Mouse (Mus musculus) thymus, adult 2 months (tissue): Measurements from ENCODE around the gene Smim22. TPM values are rescaled to one million over a fixed set of nuclear protein-coding genes. Genes with fewer than 3 reads are reported as not detected.

Experiments
- DNase-seq: peaks from one replicate; pipeline ENCODE4 v3.0.0; 2021
- H3K27ac ChIP-seq: fragments of 200-500 bp; 2 replicates; pipeline ENCODE4 v1.5.1; 2012; ENCODE audit warnings: low read length, control low read depth; ENCODE audit not compliant: control insufficient read depth, insufficient read depth
- H3K27me3 ChIP-seq: fragments of 200-500 bp; 2 replicates; pipeline ENCODE4 v1.6.1; 2012; ENCODE audit warnings: mild to moderate bottlenecking, low read length, moderate library complexity, mixed read lengths; ENCODE audit not compliant: control insufficient read depth, insufficient read depth
- H3K36me3 ChIP-seq: fragments of 200-500 bp; 2 replicates; pipeline ENCODE4 v1.6.1; 2012; ENCODE audit warnings: mild to moderate bottlenecking, low read length, moderate library complexity; ENCODE audit not compliant: control insufficient read depth, insufficient read depth
- H3K4me1 ChIP-seq: fragments of 200-500 bp; replicated peaks from 2 replicates; pipeline ENCODE4 v1.6.1; 2012; ENCODE audit warnings: low read length; ENCODE audit not compliant: control insufficient read depth, insufficient read depth
- H3K4me3 ChIP-seq: fragments of 200-500 bp; 2 replicates; pipeline ENCODE4 v1.5.1; 2012; ENCODE audit warnings: mild to moderate bottlenecking, low read length, control low read depth, moderate library complexity; ENCODE audit not compliant: control insufficient read depth, insufficient read depth
- CTCF ChIP-seq: fragments of 200-500 bp; IDR thresholded peaks from 2 replicates; pipeline ENCODE4 v1.5.1; 2012; ENCODE audit warnings: mild to moderate bottlenecking, control low read depth, low read length, moderate library complexity, borderline replicate concordance; ENCODE audit not compliant: control insufficient read depth, poor library complexity, insufficient read depth; ENCODE audit errors: extremely low read depth
- POLR2A ChIP-seq: fragments of 200-500 bp; IDR thresholded peaks from 2 replicates; pipeline ENCODE4 v1.6.1; 2012; ENCODE audit warnings: mild to moderate bottlenecking, low read length, control low read depth, moderate library complexity; ENCODE audit not compliant: control insufficient read depth, poor library complexity, insufficient read depth; ENCODE audit errors: extremely low read depth
- WGBS: fragments of 180-500 bp; shearing (Covaris S2); methylation state at CpG from one replicate; pipeline ENCODE4 v1.1.7; 2018; 5-methylcytosine and 5-hydroxymethylcytosine counted together
- polyA plus RNA-seq: library from polyadenylated mRNA; depleted of rRNA; stranded (reverse); fragments of >200 nt; gene quantifications from 2 replicates; pipeline ENCODE4 v1.2.3, GENCODE M21; 2012

The Smim22 gene
- polyA plus RNA-seq, 1 experiment: 4.6 TPM

DNA sequence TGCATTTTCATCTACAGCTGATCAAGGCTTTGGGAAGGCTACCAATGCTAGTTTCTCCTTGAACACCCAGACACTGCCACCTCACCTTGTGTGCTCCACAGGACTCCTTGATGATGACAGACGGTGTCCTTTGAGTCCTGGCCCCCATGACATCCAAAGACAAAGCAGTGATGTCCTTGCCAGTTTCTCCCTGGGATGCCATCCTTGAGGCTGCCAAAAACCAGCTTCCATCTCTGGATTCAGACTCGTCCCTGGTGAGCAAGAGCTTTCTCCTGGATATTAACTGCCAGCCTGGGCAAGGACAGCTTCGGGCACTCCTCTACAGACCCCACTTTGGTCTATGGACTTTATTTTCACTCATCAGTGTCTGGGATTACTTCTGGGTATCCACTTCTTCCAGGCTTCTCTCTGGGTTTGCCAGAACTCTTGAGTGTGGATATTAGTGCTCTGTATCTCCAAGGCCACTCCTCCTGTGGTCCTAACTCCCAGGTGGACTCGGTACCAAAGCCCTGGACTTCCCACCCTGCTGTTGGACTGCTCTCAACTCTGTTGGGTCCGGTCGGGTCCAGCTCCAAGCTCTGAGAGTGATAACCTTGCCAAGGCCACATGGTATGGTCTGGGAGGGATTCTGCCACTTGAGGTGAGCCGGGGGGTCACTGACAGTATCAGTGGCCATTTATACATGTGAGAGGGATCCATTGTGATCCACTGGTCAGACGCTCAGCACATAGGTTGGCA lies 41.5 kb upstream of the Smim22 start:
- Histone ChIP-seq H3K27me3 (no peaks in the 10 kb centered on the region), H3K27ac (no peak overlapping the region), H3K36me3 (no peaks in the 10 kb centered on the region), H3K4me1 (peaks cover 19% of the 10 kb centered on the region), H3K4me3 (no peak overlapping the region)
- DNase-seq: no peak
- WGBS: 96% methylated on average over 8 of the region's 8 CpGs
- TF ChIP-seq CTCF (no peak), POLR2A (no peak)

DNA sequence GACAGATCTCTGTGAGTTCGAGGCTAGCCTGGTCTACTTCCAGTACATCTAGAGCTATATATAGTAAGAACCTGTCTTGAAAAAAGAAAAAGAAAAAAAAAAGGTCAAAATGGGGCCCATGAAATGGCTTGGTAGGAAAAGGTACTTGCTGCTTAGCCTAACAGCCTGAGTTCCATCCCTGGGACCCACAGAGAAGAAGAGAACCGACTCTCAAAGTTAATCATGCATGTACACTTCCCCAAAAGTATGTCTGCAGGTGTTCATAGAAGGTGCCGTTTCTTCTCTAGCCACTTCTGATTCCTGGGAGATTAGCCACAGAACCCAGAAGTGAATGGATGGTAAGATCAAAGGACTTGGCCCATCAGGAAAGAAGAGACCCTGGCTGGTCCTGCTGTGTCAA lies 38.7 kb upstream of the Smim22 start:
- TF ChIP-seq CTCF: no peak
- no peak for TF ChIP-seq POLR2A
- no peak overlapping the region for H3K4me3 ChIP-seq
- H3K27me3 ChIP-seq: no peaks in the 10 kb centered on the region
- no peaks in the 10 kb centered on the region for H3K36me3 ChIP-seq
- no peak overlapping the region for H3K27ac ChIP-seq
- DNase-seq: no peak
- 36% methylated on average over 3 of the region's 3 CpGs for WGBS
- H3K4me1 ChIP-seq: peaks cover 15% of the 10 kb centered on the region

DNA sequence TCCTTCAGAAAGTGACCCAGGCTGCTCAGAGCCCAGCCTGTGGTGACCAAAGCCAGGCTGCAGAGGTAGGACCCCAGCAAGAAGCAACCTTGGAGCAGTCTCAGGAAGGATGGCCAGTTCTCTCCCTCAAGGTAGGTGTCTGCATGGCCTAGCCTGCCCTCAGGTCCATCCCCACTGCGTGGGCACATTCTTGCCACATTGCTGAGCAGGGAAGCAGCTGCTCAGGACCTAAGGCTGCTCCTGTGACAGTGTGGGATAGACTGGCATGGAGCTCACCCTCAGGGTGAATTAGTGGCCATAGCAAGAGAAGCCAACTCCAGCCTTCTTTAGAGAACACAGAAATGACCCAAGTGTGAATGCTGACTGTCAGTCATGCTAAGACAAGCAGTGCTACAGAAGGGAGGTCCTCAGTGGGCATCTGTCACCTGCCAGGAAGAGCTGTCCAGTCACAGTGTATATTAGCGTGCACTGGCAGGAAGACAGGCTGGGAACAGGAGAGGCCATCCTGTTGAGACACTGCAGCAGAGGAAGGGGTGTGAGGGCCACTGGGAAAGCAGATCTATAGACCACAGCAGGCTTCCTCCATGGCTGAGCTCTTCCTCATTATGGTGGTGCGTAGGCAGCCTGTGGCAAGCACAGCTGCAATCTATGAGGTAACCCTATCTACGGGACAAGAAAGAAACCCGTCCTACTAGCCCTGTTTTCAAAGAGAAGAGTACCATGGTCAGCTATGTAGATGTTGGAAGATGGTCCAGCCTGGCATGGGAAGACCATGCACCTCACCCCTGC lies 37.8 kb upstream of the Smim22 start:
- DNase-seq: no peak
- no peaks in the 10 kb centered on the region for H3K36me3 ChIP-seq
- H3K27me3 ChIP-seq: no peaks in the 10 kb centered on the region
- no peak overlapping the region for H3K4me3 ChIP-seq
- no peak overlapping the region for H3K27ac ChIP-seq
- TF ChIP-seq CTCF (no peak), POLR2A (no peak)
- peaks cover 15% of the 10 kb centered on the region for H3K4me1 ChIP-seq
- WGBS: 33% methylated on average over 5 of the region's 5 CpGs

DNA sequence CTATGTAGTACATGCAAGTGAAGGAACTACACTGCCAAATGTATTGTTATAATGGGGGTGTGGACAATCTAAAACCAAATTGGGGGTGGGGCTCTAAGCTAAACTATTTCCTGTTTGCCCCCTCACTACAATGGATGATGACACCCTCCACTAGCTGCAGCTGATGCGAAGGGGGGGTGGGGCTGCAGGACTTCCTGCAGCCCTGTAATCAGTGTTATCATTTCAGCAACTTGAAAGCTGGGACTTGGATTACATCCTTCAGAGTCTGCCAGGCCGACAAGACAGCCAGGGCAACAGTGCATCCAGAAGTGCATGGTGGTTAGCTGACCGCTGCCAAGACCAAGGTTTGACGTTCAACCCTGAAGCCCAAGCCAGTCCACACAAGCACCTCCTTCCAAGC lies 35.5 kb upstream of the Smim22 start:
- no peak overlapping the region for H3K4me3 ChIP-seq
- DNase-seq: no peak
- TF ChIP-seq CTCF (no peak), POLR2A (no peak)

DNA sequence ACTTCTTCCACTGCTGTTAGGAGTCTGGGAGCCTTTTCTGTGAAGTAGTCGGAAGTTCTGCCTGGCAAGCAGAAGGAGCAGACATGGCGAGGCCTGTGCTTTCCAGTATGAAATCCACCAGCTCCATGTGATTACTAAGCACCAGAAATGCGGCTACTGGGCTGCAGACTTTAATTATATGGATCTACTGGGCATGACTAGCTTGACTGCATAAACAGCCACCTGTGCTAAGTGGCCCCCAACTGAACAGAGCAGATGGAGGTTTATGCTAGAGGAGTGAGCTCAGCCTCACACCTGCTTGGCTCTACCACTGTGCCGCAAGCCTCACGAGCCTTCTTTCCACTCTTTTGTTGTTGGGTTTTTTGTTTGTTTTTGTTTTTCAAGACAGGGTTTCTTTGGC lies 32.6 kb upstream of the Smim22 start:
- Histone ChIP-seq H3K4me3 (no peak overlapping the region), H3K4me1 (peaks cover 8% of the 10 kb centered on the region), H3K27me3 (no peaks in the 10 kb centered on the region), H3K27ac (peak overlapping the region; percentile 53; the same call in 1 of the 2 replicates), H3K36me3 (no peaks in the 10 kb centered on the region)
- TF ChIP-seq CTCF (no peak), POLR2A (no peak)
- WGBS: 75% methylated on average over 5 of the region's 5 CpGs
- no peak for DNase-seq

More for the DNA sequence above, 35.5 kb upstream of the Smim22 start:
- Histone ChIP-seq H3K27ac (no peak overlapping the region), H3K4me1 (peaks cover 13% of the 10 kb centered on the region), H3K36me3 (no peaks in the 10 kb centered on the region), H3K27me3 (no peaks in the 10 kb centered on the region)
- WGBS: 67% methylated on average over 4 of the region's 4 CpGs

DNA sequence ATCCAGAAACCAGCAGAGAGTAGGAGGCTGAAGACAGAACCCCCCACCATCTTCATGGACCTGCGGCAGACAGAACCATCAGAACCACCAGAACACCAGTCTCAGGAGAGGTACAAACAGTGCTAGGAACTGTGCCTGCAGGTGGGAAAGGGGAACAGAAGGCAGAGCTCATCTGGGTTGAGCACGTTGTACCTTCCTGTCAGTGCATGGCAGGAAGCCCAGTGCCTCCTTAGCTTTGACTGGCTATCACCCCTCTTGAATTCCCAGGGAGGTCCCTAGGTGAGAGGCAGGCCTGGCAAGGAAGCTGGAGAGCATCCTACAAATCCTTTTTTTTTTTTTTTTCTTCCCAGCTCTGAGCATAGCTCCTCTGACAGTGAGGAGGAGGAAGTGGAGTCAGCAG lies 30.9 kb upstream of the Smim22 start:
- TF ChIP-seq CTCF (no peak), POLR2A (no peak)
- Histone ChIP-seq H3K4me1 (peaks cover 8% of the 10 kb centered on the region), H3K36me3 (no peaks in the 10 kb centered on the region), H3K4me3 (no peak overlapping the region), H3K27me3 (no peaks in the 10 kb centered on the region), H3K27ac (no peak overlapping the region)
- no peak for DNase-seq
- 68% methylated on average over 2 of the region's 2 CpGs for WGBS
